In the genomic region with DNA sequence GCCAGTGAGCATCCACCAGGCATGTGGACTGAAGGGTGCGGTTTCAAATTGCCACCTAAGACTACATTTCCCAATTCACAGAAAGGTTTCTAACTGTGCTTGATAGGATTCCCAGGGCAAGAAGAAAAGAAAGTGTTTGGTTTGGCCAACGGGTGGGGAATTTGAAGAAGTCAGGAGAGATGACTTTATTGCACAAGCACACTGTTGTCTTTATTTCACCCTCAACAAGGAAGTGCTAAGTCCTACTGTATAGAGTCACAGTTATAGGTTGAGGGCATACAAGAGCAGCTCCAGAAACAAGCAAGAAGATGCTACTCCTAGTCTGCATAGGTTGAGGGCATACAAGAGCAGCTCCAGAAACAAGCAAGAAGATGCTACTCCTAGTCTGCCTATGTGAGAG, we compare ENCODE assay signal across 15 mouse cellular contexts.
"Had no signal": no experiment of that assay in that cellular context is flagged by ENCODE, and none has a peak within 500 bp of the region (broad histone marks: within the 10 kb centered on the region; RNA-seq: fewer than 3 reads in every experiment).

No protein-coding gene starts in this region.

- DNase-seq: liver, postnatal 0 days; lung, adult 2 months; lung, postnatal 14 days; lung, postnatal 36 days; retina, postnatal 1 day; right cerebral cortex, adult 18-20 months; right cerebral cortex, postnatal 25 days; right cerebral cortex, postnatal 4 days; spleen, adult 18-20 months; thymus, adult 2 months; thymus, postnatal 25 days; thymus, postnatal 4 days had no signal

- ATAC-seq: liver, postnatal 0 days; lung, postnatal 0 days; midbrain, embryonic 13.5 days; midbrain, embryonic 15.5 days had no signal
